Mouse (Mus musculus) testis, adult 2 months (tissue): ENCODE data around the gene Kctd15.
A peak's percentile ranks its signal among the peaks of the same experiment; 100 is the strongest.

Source experiments
- CTCF ChIP-seq: fragments of 200-500 bp; IDR thresholded peaks from 2 replicates; pipeline ENCODE4 v1.5.1; 2012; ENCODE audit warnings: low read depth, mild to moderate bottlenecking, inconsistent platforms, low read length, moderate library complexity; ENCODE audit not compliant: control insufficient read depth, insufficient read depth, insufficient replicate concordance
- POLR2A ChIP-seq: fragments of 200-500 bp; IDR thresholded peaks from 2 replicates; pipeline ENCODE4 v1.6.1; 2012; ENCODE audit warnings: low read depth, mild to moderate bottlenecking, inconsistent platforms, low read length, moderate library complexity; ENCODE audit not compliant: control insufficient read depth

- TF ChIP-seq POLR2A, result no peak; the same call in 1 of the 2 replicates
- TF ChIP-seq CTCF, result peak; percentile 71
Observed at GRCm38 (mm10) chr7:34675831-34676514, 19.4 kb upstream of the Kctd15 start.
